Mouse (Mus musculus) heart, postnatal 25 days (tissue): ENCODE data around the gene Dlgap1. TPM values are rescaled to one million over a fixed set of nuclear protein-coding genes. Genes with fewer than 3 reads are reported as not detected.
A peak's percentile ranks its signal among the peaks of the same experiment; 100 is the strongest.

ENCODE experiments used
- DNase-seq: peaks from one replicate; pipeline ENCODE4 v3.0.0; 2022; ENCODE audit warnings: low spot score
- intact Hi-C: fragments of 180-260 bp; cut with DNase I; formaldehyde crosslinking; loops from one replicate; pipeline ENCODE4 v1.15.1; 2025
- total RNA-seq, 2 experiments: library from RNA; stranded (reverse); gene quantifications; 2 replicates each; pipeline ENCODE4 v1.2.3; 2021

The Dlgap1 gene
- total RNA-seq, 2 experiments from 2014 or later, result 0.28 to 0.39 TPM

DNA sequence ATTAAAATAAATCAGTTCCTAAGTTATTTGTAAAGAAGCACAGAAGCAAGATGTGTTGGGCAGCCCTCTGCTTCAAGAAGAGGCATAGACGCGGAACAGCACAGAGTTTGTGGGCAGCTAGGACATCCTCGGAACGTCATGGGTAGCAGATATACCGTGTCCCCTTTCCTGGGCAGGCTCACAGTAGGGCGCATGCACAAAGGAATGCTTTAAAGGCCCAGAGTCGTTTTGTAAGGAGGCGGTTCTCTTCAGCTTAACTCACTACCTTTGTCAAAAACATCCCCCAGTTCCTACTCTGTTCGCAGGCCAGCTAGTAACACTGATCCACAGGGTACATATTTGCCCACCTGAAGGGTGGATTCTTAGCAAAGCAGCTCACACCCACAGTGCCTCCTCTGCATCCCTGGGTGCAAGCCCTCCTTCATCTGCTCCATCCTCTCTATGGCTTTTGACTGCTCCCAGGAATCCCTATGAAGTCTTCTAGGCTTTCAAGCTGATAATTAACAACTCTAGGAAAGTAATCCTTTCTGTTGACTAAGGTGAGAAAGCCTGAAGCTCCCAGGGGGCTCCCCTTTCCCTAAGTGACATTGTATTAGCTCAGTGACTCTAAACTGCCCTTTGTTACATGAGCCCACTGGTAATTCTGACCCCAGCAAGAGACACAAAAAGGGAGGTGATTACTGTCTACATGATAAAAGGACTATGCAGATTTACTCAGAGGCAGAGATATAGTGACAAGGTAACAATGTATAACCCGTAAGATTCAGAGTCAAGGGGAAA is 803.4 kb downstream of the Dlgap1 start:
- intact Hi-C loops, result no loop called here
- no peak for DNase-seq

DNA sequence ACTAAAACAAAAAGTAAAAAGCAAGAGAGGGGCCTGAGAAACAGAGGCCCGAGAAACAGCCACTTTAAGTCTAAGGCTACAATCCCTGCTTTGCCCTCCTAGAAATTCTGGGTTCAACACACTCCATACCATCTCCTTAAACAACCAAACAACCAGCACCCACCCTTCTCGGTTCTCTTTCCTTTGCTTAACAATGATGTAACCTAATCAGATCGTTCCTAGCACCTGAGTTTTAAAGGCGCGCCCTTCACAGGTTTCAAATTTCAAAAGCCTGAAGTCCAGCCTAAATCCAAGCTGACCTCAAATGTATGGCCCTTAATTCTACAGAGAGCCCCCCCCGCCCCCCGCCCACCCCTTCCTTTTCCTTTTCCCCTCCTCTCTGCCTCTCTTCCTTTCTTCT is 810.9 kb downstream of the Dlgap1 start:
- DNase-seq, result no peak
- intact Hi-C loops, result no loop called here

DNA sequence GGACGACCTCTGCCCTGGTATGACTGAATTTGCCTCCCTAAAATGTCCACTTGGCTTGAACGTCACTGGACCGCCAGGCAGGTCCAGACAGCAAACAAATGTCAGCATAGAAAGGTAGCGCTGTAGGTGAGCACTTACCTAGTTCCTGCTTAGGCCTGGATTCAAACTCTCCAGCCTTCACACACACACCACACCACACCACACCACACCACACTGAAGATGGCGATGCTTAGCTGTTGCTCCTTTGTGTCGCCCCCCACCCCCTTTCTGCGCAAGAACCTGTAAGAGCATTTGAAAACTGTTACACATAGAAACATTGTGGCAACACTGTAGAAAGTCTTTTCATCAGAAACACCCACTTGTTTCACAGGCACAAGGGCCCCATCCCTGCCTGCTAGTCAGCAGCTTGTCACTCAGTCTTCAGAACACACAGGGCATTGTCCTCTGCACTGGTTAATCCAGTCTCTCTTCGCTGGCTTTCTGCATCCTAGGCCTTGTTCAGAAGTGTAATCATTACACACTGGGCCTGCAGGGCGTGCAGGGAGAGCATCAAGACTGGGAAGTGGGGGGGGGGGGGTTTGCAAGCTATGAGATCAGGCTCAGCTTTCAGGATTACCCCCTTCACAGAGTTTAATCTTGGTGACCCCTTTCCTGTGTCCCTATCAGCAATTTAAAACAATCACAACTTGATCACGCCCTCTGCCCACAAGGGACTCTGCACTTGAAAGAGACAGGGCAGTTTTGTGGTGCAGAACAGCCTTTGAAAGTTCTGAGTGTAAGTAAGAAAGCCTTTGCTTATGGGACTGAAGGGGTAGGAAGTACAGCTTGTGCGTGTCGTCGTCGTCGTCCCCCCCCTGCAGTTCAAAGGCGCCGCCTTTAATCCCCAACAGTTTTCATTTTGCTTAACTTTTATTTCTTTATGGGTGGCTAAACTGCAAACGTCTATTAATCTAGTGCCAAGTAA is 812.1 kb downstream of the Dlgap1 start:
- intact Hi-C loops, result no loop called here
- no peak for DNase-seq

DNA sequence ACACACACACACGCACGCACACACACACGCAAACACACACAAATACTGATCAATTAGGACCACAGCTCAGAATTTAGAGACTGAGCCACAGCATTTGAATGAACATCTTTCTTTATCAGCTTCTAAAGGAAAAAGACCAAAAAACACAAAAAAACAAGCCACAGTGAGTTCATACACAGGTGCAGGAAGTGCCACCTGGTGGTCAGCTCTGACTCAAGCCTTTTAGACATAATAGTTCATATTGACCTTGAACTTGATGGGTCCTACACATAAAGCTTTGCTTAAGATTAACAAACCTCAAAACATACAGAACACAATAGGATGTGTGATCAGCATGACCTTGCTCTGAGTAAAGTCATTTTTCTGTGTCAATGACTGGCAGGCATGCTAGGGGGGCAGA is 814.4 kb downstream of the Dlgap1 start:
- intact Hi-C loops, result no loop called here
- no peak for DNase-seq

DNA sequence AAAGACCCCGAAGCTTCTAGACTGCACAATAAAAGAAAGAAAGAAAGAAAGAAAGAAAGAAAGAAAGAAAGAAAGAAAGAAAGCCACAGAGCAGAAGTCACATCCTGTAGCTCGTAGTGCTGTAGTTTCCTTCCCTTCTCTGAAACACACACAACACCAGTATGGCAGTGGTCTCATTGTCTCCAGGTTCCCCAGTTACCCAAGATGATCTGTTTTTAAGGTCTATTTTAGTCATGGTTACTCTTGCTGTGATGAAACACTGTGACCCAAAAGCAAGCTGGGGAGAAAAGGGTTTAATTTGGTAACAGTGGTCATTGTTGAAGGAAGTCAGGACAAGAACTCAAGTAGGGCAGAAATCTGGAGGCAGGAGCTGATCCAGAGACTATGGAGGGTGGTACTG is 818.5 kb downstream of the Dlgap1 start:
- intact Hi-C loops, result no loop called here
- DNase-seq, result no peak

DNA sequence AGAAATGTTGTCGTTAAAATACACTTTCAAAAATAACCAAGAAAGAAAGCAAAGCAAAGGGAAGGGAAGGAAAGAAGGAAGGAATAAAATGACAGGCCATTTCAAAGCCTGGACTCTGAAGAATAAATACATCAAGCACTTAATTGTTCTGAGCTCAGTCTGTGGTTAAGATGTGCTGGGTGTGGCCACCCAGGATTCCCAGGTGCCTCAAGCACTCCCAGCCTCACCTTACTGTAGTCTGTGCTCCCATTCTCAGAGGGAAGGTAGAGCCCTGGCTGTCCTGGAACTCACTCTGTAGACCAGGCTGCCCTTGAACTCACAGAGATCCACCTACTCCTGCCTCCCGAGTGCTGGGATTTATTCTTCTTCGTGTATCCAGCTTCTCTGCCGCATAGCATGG is 821.9 kb downstream of the Dlgap1 start:
- DNase-seq, result no peak
- intact Hi-C loops, result no loop called here

DNA sequence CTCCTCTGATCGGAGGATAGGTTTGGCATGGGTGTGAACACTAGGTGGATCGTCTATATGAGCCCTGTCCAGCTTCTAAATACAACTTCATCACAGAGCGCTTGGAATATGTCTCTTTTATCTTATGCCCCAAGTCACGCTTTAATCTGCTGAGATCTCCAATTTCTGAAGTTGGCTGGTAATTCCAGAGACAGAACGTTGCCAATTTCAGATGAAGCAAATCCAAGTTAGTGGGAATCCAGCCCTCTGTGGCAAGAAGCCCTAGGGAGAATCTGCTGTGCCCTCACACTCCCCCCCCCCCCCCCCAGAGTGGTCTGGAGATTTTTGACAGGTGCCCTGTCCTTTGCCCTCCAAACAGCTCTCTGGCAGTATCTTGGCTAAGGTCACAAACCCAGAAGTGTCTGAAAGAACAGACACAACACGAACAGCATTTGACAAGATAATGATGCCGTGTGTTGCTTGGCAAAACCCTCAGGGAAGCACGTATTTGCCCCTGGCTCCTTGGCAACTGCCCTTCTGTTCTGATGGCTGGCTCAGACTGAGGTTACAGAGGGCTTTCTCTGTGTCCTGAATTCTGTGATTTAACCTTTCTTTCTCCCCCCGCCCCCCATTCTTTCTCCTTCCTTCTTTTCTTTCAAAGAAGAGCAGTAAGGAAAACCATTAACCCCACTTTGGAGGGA is 822.9 kb downstream of the Dlgap1 start:
- intact Hi-C loops, result no loop called here

DNA sequence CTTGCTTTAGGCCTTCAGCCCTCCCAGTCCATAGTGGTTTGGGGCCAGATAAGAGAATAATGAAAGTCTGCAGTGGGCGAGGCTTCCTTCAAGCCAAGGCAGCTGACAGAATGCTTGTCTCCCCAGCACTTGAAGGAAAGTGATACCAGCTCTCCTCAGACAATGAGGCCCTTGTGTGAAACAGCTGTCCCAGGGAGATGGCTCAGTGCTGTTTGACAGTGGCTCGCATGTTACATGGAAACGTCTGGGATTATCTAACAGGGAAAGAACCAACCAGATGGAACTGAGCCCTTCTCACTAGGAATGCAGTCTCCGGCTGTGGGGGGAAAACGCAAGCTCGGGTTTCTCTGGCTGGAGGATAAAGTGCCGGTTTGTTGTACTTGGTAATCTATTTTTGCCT is 825.4 kb downstream of the Dlgap1 start:
- DNase-seq, result peak; percentile 26

More for the DNA sequence above, 822.9 kb downstream of the Dlgap1 start:
- no peak for DNase-seq

DNA sequence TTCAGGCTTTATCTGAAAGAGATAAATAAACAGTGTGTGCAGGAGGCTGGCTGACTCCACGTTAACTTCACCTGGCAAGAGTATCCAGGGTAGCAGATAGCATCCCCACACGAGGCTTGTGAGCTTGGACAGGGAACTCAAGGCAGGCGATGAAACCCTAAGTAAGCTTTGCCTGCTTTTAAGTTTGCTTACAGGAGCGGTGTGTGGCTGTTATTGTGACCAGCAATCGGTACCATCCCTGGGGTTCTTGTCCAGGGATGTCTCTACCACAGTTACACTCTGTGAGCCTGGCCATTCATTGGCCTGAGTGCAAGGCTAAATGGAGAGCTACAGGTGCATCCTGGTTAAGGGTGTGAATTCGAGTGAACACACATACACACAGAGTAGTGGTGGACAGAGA is 825.8 kb downstream of the Dlgap1 start:
- DNase-seq, result no peak
- intact Hi-C loops, result no loop called here

More for the DNA sequence above, 825.4 kb downstream of the Dlgap1 start:
- intact Hi-C loops, result no loop called here

DNA sequence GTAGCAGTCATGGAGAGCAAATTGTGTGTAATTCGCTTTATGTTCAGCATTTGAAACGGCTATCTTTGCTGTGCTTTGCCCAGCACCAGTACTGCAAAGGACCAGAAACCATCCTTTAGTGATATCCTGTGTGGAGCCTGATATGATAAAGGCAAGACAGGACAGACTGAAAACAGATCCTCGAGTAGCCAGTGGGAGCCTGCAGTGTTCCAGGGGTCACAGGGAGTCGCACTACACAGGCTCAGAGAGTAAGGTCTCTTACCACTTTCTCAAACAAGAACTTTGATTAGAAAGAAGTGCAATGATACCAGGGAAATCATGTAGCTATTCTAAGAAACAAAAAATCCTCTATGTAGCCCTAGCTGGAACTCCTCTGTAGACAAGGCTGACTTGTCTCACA is 826.3 kb downstream of the Dlgap1 start:
- no peak for DNase-seq
- intact Hi-C loops, result no loop called here

DNA sequence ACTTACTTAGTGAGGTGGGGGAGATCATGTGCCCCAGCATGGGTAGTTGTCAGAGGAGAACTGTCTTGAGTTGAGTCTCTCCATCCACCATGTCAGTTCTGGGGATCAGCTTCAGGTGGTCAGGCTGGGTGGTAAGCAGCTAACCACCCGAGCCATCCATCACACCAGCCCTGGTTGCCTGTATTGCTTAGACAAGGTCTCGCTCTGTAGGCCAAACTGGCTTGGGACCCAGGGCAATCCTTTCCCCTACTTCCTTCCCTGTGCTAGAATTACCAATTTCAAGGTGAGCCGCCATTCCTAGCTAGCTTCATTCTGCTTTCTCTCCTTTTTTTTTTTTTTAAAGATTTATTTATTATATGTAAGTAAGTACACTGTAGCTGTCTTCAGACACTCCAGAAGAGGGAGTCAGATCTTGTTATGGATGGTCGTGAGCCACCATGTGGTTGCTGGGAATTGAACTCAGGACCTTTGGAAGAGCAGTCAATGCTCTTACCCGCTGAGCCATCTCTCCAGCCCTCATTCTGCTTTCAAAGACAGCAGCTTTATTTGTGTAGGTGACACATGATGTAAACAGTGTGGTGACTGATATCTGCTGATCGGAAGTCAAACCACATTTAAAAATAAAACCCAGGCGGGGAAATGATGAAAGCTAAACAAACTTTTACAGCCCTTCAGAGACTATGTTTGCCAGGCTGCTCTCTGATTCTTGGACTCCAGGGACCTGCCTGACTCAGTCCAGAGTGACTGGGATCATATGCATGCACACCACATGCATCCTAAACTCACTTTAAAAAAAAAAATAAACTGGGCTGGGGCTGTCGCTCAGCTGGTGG is 828.3 kb downstream of the Dlgap1 start:
- intact Hi-C loops, result no loop called here
- DNase-seq, result no peak

DNA sequence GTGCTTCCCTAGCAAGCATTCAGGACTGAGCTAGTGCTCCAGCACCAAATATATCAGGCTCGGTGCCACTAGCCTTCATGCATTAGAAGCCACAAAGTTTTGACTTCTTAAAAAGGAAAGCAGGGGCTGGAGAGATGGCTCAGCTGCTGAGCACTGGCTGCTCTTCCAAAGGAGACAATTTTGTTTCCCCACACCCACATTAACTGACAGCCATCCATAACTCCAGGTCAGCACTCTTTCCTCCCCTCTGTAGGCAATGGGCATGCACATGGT is 828.8 kb downstream of the Dlgap1 start:
- intact Hi-C loops, result no loop called here
- no peak for DNase-seq

DNA sequence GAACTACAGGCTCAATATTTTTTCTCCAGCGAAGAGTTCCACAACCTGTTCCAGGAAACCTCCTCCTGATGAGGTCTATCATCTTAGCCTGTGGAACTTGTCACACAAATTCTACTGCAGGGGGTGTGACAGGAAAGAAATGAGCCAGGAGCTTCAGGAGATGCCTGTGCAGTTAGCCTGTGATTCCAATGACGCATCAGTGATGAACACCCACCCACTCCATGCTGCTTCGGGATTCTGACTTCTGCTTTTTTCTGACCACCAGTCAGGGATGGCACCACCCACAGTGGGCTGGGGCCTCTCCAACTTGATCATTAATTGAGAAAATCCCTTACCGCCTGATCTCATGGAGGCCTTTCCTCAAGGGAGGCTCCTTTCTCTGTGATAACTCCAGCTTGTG is 830.4 kb downstream of the Dlgap1 start:
- DNase-seq, result no peak
- intact Hi-C loops, result no loop called here

DNA sequence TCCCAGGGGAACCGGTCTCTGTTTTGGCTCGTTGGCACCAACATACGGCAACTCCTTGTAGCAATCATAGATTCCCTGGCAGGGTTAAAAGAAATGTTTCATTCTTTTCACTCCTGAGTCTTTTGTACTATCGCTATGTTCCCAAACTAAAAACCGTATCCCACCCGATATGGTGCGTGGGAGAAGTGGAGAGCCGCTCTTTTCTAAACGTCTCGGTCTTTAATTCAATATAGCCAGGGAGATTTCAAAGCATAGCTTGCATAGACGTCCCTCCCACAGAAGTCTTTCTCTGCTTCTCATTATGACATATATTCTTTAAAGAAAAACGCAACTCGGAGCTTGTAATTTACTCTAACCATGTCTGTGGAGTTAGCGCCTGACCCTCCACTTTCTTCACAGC is 833.1 kb downstream of the Dlgap1 start:
- intact Hi-C loops, result no loop called here
- DNase-seq, result no peak

DNA sequence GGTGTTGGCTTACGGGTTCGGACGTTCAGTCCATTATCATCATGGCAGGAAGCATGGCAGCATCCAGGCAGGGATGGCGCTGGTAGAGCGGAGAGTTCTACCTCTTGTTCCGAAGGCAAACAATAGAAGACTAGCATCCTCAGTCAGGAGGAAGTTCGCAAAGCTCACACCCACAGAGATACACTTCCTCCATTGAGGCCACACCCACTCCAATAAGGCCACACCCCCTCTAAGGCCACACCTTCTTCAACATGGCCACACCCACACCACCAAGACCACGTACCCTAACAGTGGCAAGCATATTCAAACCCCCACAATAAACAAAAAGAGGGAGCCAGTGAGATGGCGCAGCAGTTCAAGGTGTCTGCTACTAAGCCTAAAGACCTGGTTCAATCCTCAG is 837.0 kb downstream of the Dlgap1 start:
- no peak for DNase-seq
- intact Hi-C loops, result no loop called here

DNA sequence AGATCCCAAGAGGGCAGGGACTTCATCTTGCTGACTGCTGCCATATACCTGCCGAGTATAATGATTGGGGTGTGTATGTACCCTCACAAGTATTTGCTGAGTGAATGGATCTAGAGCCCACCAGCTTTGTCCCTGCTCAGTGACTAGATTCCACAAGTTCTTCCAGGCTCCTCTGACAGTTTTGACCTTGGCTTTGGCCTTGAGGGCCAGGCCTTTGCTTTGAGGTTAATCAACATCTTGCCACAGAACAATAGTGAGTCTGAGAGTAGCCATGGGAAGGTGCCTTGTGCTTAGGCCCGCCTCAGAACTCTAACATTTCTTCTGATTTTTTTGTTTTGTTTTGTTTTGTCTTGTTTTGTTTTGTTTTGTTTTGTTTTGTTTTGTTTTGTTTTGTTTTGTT is 837.7 kb downstream of the Dlgap1 start:
- no peak for DNase-seq
- intact Hi-C loops, result no loop called here

DNA sequence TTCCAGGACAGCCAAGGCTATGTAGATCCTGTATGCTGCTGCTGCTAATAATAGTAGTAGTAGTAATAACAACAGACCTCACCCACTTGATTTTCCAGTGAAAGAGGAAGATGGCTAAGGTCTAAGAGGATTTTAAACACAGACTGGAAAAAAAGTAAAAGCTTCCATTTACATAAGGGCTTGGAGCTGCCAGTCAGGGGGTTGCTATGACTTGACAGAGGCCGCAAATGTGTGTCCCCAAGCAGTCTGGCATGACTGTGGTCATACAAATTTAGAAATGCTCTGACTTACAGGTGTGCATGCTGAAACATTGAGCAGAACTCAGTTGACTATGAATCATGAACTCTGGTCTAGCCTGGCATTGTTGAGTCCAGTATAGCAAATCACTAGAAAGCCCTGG is 839.0 kb downstream of the Dlgap1 start:
- intact Hi-C loops, result no loop called here

DNA sequence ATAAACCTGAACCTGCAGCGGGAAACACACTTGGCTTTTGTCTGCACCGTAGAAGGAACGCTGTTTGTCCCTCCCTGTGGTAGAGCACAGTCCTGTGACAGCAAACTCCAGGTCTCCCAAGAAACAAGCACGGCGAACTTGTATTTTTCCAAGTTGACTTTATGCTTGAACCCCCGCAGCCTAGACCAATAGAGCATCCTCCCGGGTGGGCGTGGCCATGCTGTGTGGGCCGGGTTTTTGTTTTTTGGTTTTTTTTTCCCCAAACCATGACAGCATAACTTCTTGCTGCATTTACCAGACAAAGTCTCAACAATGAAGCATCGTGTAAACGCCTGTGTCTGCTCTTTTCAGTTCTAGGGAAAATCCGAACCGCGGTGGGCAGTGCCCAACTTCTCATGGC is 840.0 kb downstream of the Dlgap1 start:
- no peak for DNase-seq

More for the DNA sequence above, 839.0 kb downstream of the Dlgap1 start:
- DNase-seq, result no peak

DNA sequence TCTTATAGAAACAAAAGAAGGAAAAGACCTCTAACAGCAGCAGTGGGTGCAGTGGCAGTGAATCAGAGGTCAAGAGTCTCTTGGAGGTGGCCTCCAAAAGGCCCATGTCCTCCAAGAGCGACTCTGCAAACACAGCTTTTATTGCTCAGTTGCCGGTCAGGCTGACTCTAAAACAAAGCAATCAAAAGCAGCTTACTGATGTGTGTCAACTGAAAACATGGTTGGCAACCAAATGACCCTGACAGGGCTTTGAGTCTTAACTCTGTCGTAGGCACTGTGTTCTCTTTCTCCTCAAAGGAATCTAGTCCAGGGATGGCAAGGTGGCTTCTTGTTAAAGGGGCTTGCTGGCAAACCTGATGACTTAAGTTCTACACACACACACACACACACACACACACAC is 840.9 kb downstream of the Dlgap1 start:
- no peak for DNase-seq
- intact Hi-C loops, result no loop called here

More for the DNA sequence above, 840.0 kb downstream of the Dlgap1 start:
- intact Hi-C loops, result no loop called here

DNA sequence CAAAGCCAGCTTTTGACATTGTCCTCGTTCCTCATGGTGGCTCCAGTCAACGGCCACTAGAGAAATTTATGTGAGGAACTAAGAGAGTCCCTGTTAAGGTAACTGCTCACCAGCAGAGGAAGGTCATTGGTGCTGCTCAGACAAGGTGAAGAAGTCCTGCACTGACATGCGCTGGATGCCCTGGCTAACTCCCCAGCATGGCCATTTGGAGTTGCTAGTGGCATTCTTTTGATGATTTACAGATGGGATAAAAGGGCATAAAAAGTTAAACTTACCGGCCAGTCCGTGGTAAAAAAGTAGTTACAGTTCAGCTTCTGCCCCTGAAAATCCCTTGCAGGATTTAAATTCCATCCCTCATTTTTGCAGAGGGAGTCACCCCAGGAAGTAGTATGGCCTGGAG is 841.9 kb downstream of the Dlgap1 start:
- intact Hi-C loops, result no loop called here
- no peak for DNase-seq
